Mouse (Mus musculus): ENCODE measurements at regions not wholly inside any gene's neighbourhood (a gene's known extent, or its start where the extent isn't known, plus 50 kb on each side); places are given as distances from the start of the nearest gene placed in this dataset.

DNA sequence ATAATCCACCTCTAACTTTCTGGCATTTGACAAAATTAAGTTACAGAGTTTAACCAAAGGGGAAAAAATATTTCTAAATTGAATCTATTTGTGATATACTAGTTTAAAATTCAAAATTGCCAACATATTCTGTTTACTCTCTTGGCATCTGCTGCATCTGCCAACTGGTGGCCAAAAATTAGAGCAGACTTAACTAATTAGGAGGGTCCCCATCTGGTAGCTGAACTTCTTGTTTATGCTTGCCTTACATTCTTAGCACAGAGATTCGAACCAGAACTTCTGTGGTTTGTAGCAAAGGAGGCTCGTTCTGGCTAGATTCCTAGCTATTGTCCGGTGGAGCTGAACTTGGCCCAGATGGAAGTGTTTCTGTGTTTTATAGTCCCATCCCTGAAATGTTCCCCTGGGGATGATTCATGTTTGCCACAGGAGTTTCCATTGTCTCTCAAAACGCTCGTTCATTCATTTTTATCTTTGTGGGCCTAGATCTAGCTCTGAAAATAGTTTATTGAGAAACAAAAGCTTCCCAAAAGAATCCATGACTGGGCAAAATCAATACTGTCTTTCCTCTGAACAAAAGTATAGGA lies 3461.5 kb upstream of the Gm7489 start:
- no peak for DNase-seq

DNA sequence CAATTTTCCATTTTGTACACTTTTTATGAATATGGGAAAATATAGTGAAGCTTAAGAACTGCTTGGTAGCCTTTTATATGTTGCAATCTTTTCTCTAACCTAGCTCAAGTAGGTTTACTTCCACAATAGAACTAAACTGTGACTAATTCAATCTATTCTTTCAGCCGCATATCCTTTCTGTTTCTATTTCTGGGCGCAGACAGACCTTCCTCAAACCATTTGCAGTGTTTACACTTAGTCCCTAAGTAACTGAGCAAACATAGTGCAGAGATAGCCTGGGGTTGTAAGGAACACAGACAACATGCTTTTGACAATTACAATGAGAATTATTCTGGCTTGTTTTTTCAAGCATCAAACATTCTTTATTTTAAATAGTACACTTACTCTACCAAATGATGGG lies 3435.1 kb upstream of the Gm7489 start:
- DNase-seq, result no peak

GRCm38 (mm10) chr15:50472626-50473025 lies 3412.1 kb upstream of the Gm7489 start:
- DNase-seq, result no peak

GRCm38 (mm10) chr15:50498716-50499115 lies 3386.0 kb upstream of the Gm7489 start:
- DNase-seq, result no peak

GRCm38 (mm10) chr15:50507999-50508624 lies 3376.6 kb upstream of the Gm7489 start:
- DNase-seq, result no peak

GRCm38 (mm10) chr15:50513036-50513435 lies 3371.7 kb upstream of the Gm7489 start:
- DNase-seq, result no peak

DNA sequence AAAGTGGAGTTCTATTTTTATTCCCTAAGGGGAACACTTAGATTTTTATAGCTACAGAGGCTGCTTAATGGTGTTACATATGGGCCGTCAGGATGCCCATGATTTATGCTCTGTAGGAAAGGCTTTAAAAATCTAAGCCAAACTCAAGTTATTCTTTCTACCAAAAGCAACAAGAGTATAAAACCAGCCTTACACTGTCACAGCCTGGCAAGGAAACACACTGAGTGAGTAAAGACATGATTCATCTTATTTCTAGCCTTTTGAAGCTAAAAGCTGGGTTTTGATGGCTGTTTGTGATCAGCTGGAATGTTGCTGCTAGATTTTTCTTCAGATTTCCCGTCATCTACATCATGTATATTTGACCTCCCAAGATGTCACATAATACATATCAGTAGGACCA lies 3359.9 kb upstream of the Gm7489 start:
- DNase-seq, result no peak

- no peak for DNase-seq
Observed at GRCm38 (mm10) chr15:50534490-50534889, 3350.2 kb upstream of the Gm7489 start.

DNA sequence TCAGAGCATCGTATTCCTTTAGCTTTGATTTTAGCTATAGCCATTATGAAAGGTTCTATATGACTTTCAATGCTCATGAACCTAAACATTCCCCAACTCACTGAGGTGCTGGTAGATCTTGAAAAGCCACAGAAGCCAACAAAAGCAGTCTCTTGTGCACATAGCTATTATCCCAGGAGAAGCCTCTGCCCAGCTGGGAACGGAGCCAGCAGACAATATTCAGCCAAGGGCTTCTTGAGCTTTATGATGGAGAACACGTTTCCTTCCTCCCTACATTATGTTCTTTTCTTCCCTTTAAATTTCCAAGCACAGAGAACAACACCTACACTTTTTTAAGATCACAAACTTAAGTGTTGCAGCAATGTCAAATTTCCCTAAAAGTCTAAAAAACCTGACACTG lies 3321.1 kb upstream of the Gm7489 start:
- DNase-seq, result peak; percentile 18

- no peak for DNase-seq
Observed at GRCm38 (mm10) chr15:50580811-50581210, 3303.9 kb upstream of the Gm7489 start.

- no peak for DNase-seq
Observed at GRCm38 (mm10) chr15:50583951-50584350, 3300.8 kb upstream of the Gm7489 start.

DNA sequence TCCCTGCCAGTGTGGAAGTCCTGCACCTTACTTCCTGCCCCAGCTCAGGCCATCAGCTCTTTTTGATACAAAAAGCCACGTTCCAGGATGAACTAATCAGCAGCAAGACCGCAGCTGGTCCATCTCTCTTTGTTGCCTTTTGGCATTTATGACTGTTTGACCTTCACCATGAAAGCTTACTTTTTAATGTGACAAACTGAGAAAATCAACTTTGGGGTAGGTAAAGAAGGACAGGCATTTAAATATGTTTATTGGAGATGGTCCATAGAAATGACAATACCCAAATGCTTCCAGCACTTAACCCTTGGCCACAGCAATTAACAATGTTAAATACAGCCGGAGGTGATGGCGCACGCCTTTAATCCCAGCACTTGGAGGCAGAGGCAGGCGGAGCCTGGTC lies 3299.2 kb upstream of the Gm7489 start:
- no peak for DNase-seq

Data from adrenal gland, postnatal 14 days (tissue).